Mouse (Mus musculus) intestine, postnatal 0 days (tissue): ENCODE measurements around the gene Fuom. TPM values are rescaled to one million over a fixed set of nuclear protein-coding genes. Genes with fewer than 3 reads are reported as not detected.

Source experiments
- ATAC-seq: fragments of 200-750 bp; cut with Nextera tagmentation; 2 replicates; pipeline ENCODE4 v1.8.0; 2017; ENCODE audit warnings: mild to moderate bottlenecking, moderate TSS enrichment, moderate library complexity
- H3K27ac ChIP-seq: fragments of 300-500 bp; sonication (generic); 2 replicates; pipeline ENCODE4 v1.5.1; 2014; ENCODE audit warnings: mild to moderate bottlenecking, low read depth, low read length, moderate library complexity
- H3K27me3 ChIP-seq: fragments of 300-500 bp; sonication (generic); replicated peaks from 2 replicates; pipeline ENCODE4 v1.6.1; 2014; ENCODE audit warnings: low read length, mixed read lengths; ENCODE audit not compliant: control insufficient read depth, insufficient read depth
- H3K36me3 ChIP-seq: fragments of 300-500 bp; sonication (generic); 2 replicates; pipeline ENCODE4 v1.6.1; 2014; ENCODE audit warnings: mild to moderate bottlenecking, moderate library complexity; ENCODE audit not compliant: control insufficient read depth, insufficient read depth
- H3K4me1 ChIP-seq: fragments of 300-500 bp; sonication (generic); replicated peaks from 2 replicates; pipeline ENCODE4 v1.6.1; 2014; ENCODE audit warnings: antibody characterized with exemption, low read length, mixed read lengths; ENCODE audit not compliant: control insufficient read depth, insufficient read depth
- H3K4me2 ChIP-seq: fragments of 300-500 bp; sonication (generic); replicated peaks from 2 replicates; pipeline ENCODE4 v1.6.1; 2014; ENCODE audit warnings: low read depth, mild to moderate bottlenecking, moderate library complexity
- H3K4me3 ChIP-seq: fragments of 300-500 bp; sonication (generic); 2 replicates; pipeline ENCODE4 v1.5.1; 2014; ENCODE audit warnings: low read depth, low read length
- H3K9ac ChIP-seq: fragments of 300-500 bp; sonication (generic); 2 replicates; pipeline ENCODE4 v1.6.1; 2014; ENCODE audit warnings: mild to moderate bottlenecking, low read depth, low read length
- H3K9me3 ChIP-seq: fragments of 300-500 bp; sonication (generic); 2 replicates; pipeline ENCODE4 v1.6.1; 2016; ENCODE audit warnings: mixed run types; ENCODE audit not compliant: control insufficient read depth
- CTCF ChIP-seq: sonication (generic); IDR thresholded peaks from 2 replicates; pipeline ENCODE4 v1.5.1; 2016; ENCODE audit warnings: low read depth, mild to moderate bottlenecking, control low read depth, antibody characterized with exemption, moderate library complexity
- WGBS: fragments of 180-500 bp; shearing (Covaris S2); extraction: QIAGEN DNeasy Blood & Tissue Kit; methylation state at CpG from one replicate; pipeline ENCODE4 v1.1.7; 2014; 5-methylcytosine and 5-hydroxymethylcytosine counted together
- polyA plus RNA-seq: library from polyadenylated mRNA; unstranded; fragments of >200 nt; fragmentation: Nextera tagmentation; extraction: Ambion mirVana; gene quantifications from 2 replicates; pipeline ENCODE4 v1.2.1, GENCODE M21; 2015

The Fuom gene
- polyA plus RNA-seq, 1 experiment from 2014 or later = 138 TPM

DNA sequence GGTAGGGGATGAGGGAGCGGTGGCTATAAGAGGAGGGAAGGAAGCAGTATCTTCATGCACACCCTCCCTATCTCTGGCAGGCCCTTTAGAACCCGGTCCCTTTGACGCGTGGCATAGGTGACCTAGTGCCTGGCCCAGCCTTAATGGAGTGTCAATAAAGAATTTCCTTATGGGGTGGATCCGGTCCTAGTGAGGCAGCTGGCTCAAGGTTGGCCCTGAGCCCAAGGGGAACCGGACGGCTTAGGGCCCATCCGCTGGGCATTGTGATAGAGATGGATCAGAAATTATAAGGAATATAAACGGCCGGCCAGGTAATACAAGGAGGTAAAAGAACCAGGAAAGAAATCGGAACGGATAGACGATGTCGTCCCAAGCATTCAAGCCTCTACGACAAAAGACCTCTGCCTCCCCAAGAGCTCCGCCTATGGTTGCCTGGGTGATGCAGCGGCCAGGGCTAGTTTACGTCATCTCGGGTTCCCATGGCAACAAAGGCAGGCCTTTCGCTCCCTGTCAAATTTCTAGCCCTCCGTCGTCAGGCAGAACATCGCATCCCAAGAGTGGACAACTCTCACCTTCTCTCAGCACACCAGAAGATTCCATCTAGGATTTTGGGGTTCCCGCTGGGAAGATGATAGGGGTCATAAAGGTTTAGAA is 21.6 kb downstream of the Fuom start:
- peak overlapping the region; percentile 38 for H3K4me2 ChIP-seq
- ATAC-seq = peak; percentile 43; the same call in 1 of the 2 replicates
- H3K9ac ChIP-seq = no peak overlapping the region
- H3K36me3 ChIP-seq = no peaks in the 10 kb centered on the region
- H3K9me3 ChIP-seq = no peaks in the 10 kb centered on the region
- peaks cover 39% of the 10 kb centered on the region for H3K27me3 ChIP-seq
- H3K27ac ChIP-seq = no peak overlapping the region
- WGBS = 4% methylated on average over 24 of the region's 24 CpGs
- no peaks in the 10 kb centered on the region for H3K4me1 ChIP-seq
- TF ChIP-seq CTCF = no peak
- H3K4me3 ChIP-seq = peak overlapping the region; percentile 14; the same call in 1 of the 2 replicates

DNA sequence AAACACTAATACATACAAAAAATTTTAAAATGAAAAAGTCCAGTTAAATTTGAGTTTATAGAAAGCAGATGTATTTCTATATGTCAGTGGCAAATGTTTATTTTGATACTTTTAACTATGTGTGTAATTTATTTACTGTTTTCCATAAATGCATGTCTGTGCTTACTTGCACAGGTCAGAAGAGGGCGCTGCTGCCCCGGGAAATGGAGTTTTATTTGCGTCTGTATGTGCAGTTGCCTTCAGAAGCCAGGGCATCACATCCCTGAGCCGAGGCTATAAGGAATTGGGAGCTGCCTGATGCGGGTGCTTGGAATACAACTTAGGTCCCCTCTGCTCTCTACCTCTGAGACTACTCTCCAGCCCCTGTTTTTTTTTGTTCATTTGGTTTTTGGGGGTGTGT is 23.5 kb downstream of the Fuom start:
- Histone ChIP-seq H3K4me1 (no peaks in the 10 kb centered on the region), H3K27me3 (peaks cover 39% of the 10 kb centered on the region), H3K4me3 (no peak overlapping the region), H3K36me3 (no peaks in the 10 kb centered on the region), H3K27ac (no peak overlapping the region), H3K9me3 (no peaks in the 10 kb centered on the region), H3K9ac (no peak overlapping the region), H3K4me2 (no peak overlapping the region)
- TF ChIP-seq CTCF = peak; percentile 89
- peak; percentile 50; the same call in 1 of the 2 replicates for ATAC-seq
- 5% methylated on average over 5 of the region's 5 CpGs for WGBS

DNA sequence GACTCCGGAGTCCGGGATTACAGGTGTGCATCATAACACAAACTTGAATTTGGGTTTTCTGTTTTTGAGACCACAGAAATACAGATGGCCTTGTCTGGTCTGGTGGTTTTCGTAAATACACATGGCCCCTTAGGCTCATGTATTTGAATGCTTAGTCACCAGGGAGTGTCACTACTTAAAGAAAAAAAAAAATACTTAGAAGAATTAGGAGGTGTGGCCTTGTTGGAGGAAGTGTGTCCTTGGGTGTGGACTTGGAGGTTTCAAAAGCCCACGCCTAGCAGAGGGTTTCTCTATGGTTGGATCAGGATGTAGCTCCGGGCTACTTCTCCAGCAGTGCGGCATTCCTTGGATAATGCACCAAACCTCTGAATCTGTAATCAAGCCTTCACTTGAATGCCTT is 24.5 kb downstream of the Fuom start:
- H3K4me2 ChIP-seq = no peak overlapping the region
- no peak overlapping the region for H3K9ac ChIP-seq
- no peaks in the 10 kb centered on the region for H3K9me3 ChIP-seq
- 56% methylated on average over 6 of the region's 6 CpGs for WGBS
- no peak for TF ChIP-seq CTCF
- no peak overlapping the region for H3K4me3 ChIP-seq
- no peaks in the 10 kb centered on the region for H3K36me3 ChIP-seq
- peaks cover 36% of the 10 kb centered on the region for H3K27me3 ChIP-seq
- ATAC-seq = no peak
- H3K27ac ChIP-seq = no peak overlapping the region
- no peaks in the 10 kb centered on the region for H3K4me1 ChIP-seq

DNA sequence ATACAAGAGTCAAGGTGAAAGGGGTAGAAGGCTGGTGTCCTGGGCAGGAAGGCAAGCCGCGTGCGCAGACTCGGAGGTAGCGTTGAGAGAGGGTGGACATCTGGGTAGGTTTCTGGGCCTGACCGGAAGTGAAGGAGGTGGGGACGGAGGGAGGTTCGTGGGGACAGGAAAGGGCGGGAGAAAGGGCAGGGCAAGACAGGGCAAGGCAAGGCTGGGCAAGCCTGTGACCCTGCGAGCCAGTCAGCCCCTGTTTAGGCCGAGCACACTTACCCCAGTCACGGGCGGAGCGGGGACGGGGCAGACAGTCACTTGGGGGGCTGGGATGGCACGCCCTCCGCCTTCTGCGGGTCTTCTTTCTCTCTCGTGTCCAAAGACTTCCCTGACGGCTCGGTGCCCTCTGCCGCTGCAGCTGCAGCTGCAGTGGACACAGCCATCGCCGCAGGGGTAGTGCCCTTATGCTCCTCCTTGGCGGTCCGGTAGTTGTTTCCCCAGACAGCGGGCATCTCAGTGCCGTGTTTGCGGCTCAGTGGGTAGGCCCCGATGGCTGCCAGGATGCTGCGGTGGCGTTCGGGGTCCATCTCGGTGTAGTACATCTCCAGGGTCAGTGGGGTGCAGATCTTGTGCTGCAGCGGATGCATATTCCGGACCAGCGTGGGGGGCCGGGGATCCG is 32.1 kb downstream of the Fuom start:
- H3K4me1 ChIP-seq = no peaks in the 10 kb centered on the region
- peak overlapping the region; percentile 56 for H3K4me2 ChIP-seq
- H3K4me3 ChIP-seq = peak overlapping the region; percentile 26
- no peak overlapping the region for H3K9ac ChIP-seq
- WGBS = 39% methylated on average over 38 of the region's 39 CpGs
- ATAC-seq = 0 out of 2 replicates have a peak, but pooled peaks have one; percentile 8
- no peak overlapping the region for H3K27ac ChIP-seq
- no peaks in the 10 kb centered on the region for H3K36me3 ChIP-seq
- TF ChIP-seq CTCF = no peak
- 0 out of 2 replicates have a peak, but pooled peaks cover 3% of the 10 kb centered on the region for H3K27me3 ChIP-seq
- no peaks in the 10 kb centered on the region for H3K9me3 ChIP-seq

DNA sequence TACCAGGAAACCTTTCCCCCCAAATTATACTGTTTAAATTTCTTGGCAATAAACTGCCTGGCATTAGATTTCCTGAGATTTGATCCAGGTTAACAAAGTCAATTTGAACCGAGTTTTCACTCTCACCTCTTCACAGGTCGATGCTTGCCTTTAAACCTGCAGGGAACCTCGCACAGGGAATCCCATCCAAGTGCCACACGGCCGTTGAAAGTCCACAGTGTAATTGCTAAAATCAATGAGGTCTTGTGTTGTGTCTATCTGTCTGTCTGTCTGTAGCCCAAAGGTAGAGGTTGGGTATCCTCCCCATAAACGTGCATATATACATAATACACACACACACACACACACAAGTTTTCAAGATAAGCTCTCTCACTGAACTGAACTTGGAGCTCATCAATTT is 34.8 kb downstream of the Fuom start:
- no peak overlapping the region for H3K27ac ChIP-seq
- H3K4me2 ChIP-seq = no peak overlapping the region
- H3K4me1 ChIP-seq = no peaks in the 10 kb centered on the region
- no peak overlapping the region for H3K4me3 ChIP-seq
- TF ChIP-seq CTCF = no peak
- H3K9ac ChIP-seq = no peak overlapping the region
- H3K9me3 ChIP-seq = no peaks in the 10 kb centered on the region
- WGBS = 55% methylated on average over 6 of the region's 6 CpGs
- no peak for ATAC-seq
- H3K36me3 ChIP-seq = no peaks in the 10 kb centered on the region
- H3K27me3 ChIP-seq = peaks cover 17% of the 10 kb centered on the region; the same call in 1 of the 2 replicates

DNA sequence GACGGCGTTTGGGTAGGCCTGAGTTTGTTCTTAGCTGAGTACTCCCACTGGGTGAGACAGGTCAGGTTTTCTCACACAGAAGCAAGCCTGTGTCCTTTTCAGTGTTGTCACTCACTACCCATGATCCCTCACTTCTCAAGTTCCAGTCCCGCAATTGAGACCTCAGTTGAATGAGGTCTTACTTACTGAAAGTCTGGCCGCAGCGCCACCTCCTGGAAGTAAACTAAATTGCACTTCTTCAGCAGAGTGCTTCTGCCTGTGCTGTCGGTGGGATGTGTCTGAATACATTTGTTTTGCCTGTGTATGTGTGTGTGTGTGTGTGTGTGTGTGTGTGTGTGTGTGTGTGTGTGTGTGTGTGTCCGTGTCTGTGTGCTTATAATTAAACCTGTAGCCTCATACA is 39.1 kb downstream of the Fuom start:
- Histone ChIP-seq H3K4me3 (no peak overlapping the region), H3K4me1 (peaks cover 7% of the 10 kb centered on the region; the same call in 1 of the 2 replicates), H3K9me3 (no peaks in the 10 kb centered on the region), H3K36me3 (no peaks in the 10 kb centered on the region), H3K4me2 (no peak overlapping the region), H3K9ac (no peak overlapping the region), H3K27ac (no peak overlapping the region), H3K27me3 (peaks cover 55% of the 10 kb centered on the region)
- peak; percentile 86 for TF ChIP-seq CTCF
- no peak for ATAC-seq
- 20% methylated on average over 7 of the region's 7 CpGs for WGBS
